Mouse (Mus musculus) ES-E14 (cell line): ENCODE measurements around the gene Scn8a. TPM values are rescaled to one million over a fixed set of nuclear protein-coding genes. Genes with fewer than 3 reads are reported as not detected.

Source experiments
- DNase-seq: peaks from one replicate; pipeline ENCODE4 v3.0.0-alpha.2; 2013; ENCODE audit warnings: low read depth, low spot score
- H3K27ac ChIP-seq: 2 replicates; pipeline ENCODE4 v1.5.1; 2012; ENCODE audit warnings: low read depth, mild to moderate bottlenecking, low read length, moderate library complexity, mixed read lengths; ENCODE audit not compliant: poor library complexity, insufficient read depth, severe bottlenecking
- H3K36me3 ChIP-seq: 2 replicates; pipeline ENCODE4 v1.6.1; 2012; ENCODE audit warnings: mild to moderate bottlenecking, low read length, moderate library complexity, mixed read lengths; ENCODE audit not compliant: control insufficient read depth, poor library complexity, insufficient read depth, severe bottlenecking
- H3K4me1 ChIP-seq, 2 experiments: fragments of 150-350 bp in 1 of 2; sonication (generic) in 1 of 2; 2 replicates each; pipeline ENCODE4 v1.6.1; 2012; ENCODE audit warnings: low read length in 2 of 2, mild to moderate bottlenecking in 1 of 2, mixed read lengths in 1 of 2; ENCODE audit not compliant: control insufficient read depth in 2 of 2, insufficient read depth in 2 of 2, poor library complexity in 1 of 2
- H3K4me3 ChIP-seq, 2 experiments: fragments of 150-350 bp in 1 of 2; sonication (generic) in 1 of 2; 2 replicates each; pipeline ENCODE4 v1.5.1; 2012; ENCODE audit warnings: low read length in 2 of 2, low read depth in 1 of 2, mild to moderate bottlenecking in 1 of 2, mixed read lengths in 1 of 2; ENCODE audit not compliant: insufficient read depth in 1 of 2, poor library complexity in 1 of 2, severe bottlenecking in 1 of 2
- H3K9ac ChIP-seq: 2 replicates; pipeline ENCODE4 v1.6.1; 2012; ENCODE audit warnings: low read depth, mild to moderate bottlenecking, low read length, mixed read lengths; ENCODE audit not compliant: poor library complexity, insufficient read depth, severe bottlenecking
- H3K9me3 ChIP-seq: fragments of 150-350 bp; sonication (generic); 2 replicates; pipeline ENCODE4 v1.6.1; 2012; ENCODE audit warnings: low read depth, mild to moderate bottlenecking, low read length; ENCODE audit not compliant: control insufficient read depth, insufficient read depth
- CHD2 ChIP-seq: IDR thresholded peaks from 2 replicates; pipeline ENCODE4 v1.6.1; 2014; ENCODE audit warnings: mild to moderate bottlenecking, low read depth, low read length, inconsistent platforms
- HCFC1 ChIP-seq: IDR thresholded peaks from 2 replicates; pipeline ENCODE4 v1.6.1; 2012; ENCODE audit warnings: low read length, inconsistent platforms, borderline replicate concordance; ENCODE audit not compliant: insufficient read depth
- MAFK ChIP-seq: IDR thresholded peaks from 2 replicates; pipeline ENCODE4 v1.6.1; 2014; ENCODE audit warnings: mild to moderate bottlenecking, low read depth, low read length, inconsistent platforms; ENCODE audit not compliant: insufficient read depth
- ZC3H11A ChIP-seq: IDR thresholded peaks from 2 replicates; pipeline ENCODE4 v1.6.1; 2012; ENCODE audit warnings: low read depth, mild to moderate bottlenecking, inconsistent platforms, low read length, borderline replicate concordance
- ZNF384 ChIP-seq: IDR thresholded peaks from 2 replicates; pipeline ENCODE4 v1.6.1; 2012; ENCODE audit warnings: low read depth, low read length, inconsistent platforms
- in situ Hi-C, 2 experiments: fragments of 600-800 bp; cut with MboI; formaldehyde crosslinking; loops; one replicate each; pipeline ENCODE4 v1.15.1; 2025; ENCODE audit warnings: low sequenced_read_pairs in 2 of 2, inconsistent platforms in 1 of 2; ENCODE audit not compliant: unreplicated experiment in 2 of 2
- total RNA-seq: library from RNA; depleted of rRNA; stranded (reverse); fragments of 300-350 nt; gene quantifications from 2 replicates; pipeline ENCODE4 v1.2.3, GENCODE M21; 2012

Gene Scn8a
- total RNA-seq, 1 experiment = 6.1 TPM

- Histone ChIP-seq H3K36me3 (peaks cover 3% of the 10 kb centered on the region; the same call in 1 of the 2 replicates), H3K9me3 (no peaks in the 10 kb centered on the region), H3K27ac (no peak overlapping the region), H3K4me1 (peaks cover 0 to 11% of the 10 kb centered on the region in 2 experiments; a peak in 2 of 4 replicates), H3K9ac (peak overlapping the region; percentile 60; the same call in 1 of the 2 replicates), H3K4me3 (peak overlapping the region; percentile 63)
- in situ Hi-C loops = no loop called here
- no peak for TF ChIP-seq HCFC1
- no peak for TF ChIP-seq MAFK
- TF ChIP-seq ZC3H11A = no peak
- TF ChIP-seq CHD2 = no peak
- TF ChIP-seq ZNF384 = no peak
- peak; percentile 59 for DNase-seq
Observed at GRCm38 (mm10) chr15:100914734-100915242, 45.1 kb downstream of the Scn8a start.

- no peaks in the 10 kb centered on the region for H3K9me3 ChIP-seq
- H3K4me3 ChIP-seq = no peak overlapping the region
- H3K36me3 ChIP-seq = no peaks in the 10 kb centered on the region
- no peak overlapping the region for H3K27ac ChIP-seq
- in situ Hi-C loops = no loop called here
- TF ChIP-seq HCFC1 = no peak
- no peak for TF ChIP-seq CHD2
- TF ChIP-seq ZNF384 = no peak
- TF ChIP-seq ZC3H11A = no peak
- no peak for TF ChIP-seq MAFK
- peaks cover 0 to 2% of the 10 kb centered on the region in 2 experiments; a peak in 1 of 4 replicates for H3K4me1 ChIP-seq
- DNase-seq = no peak
- no peak overlapping the region for H3K9ac ChIP-seq
Observed at GRCm38 (mm10) chr15:100918046-100918445, 48.4 kb downstream of the Scn8a start.

GRCm38 (mm10) chr15:100922210-100922609 is 52.6 kb downstream of the Scn8a start:
- in situ Hi-C loops = no loop called here
- Histone ChIP-seq H3K27ac (no peak overlapping the region), H3K4me3 (no peak overlapping the region), H3K9ac (no peak overlapping the region), H3K4me1 (peaks cover 0 to 6% of the 10 kb centered on the region in 2 experiments; a peak in 1 of 4 replicates), H3K9me3 (no peaks in the 10 kb centered on the region), H3K36me3 (no peaks in the 10 kb centered on the region; the same call in 1 of the 2 replicates)
- TF ChIP-seq ZC3H11A (no peak), ZNF384 (no peak), HCFC1 (no peak), CHD2 (no peak), MAFK (no peak)
- DNase-seq = no peak

- no peaks in the 10 kb centered on the region; the same call in 1 of the 2 replicates for H3K36me3 ChIP-seq
- H3K4me1 ChIP-seq = peaks cover 0 to 6% of the 10 kb centered on the region in 2 experiments; a peak in 1 of 4 replicates
- DNase-seq = no peak
- no peak overlapping the region for H3K9ac ChIP-seq
- TF ChIP-seq ZC3H11A = no peak
- TF ChIP-seq CHD2 = no peak
- no peak for TF ChIP-seq MAFK
- no peak for TF ChIP-seq HCFC1
- TF ChIP-seq ZNF384 = no peak
- no peak overlapping the region for H3K4me3 ChIP-seq
- no peaks in the 10 kb centered on the region for H3K9me3 ChIP-seq
- H3K27ac ChIP-seq = no peak overlapping the region; the same call in 1 of the 2 replicates
- in situ Hi-C loops = no loop called here
Observed at GRCm38 (mm10) chr15:100923476-100923875, 53.8 kb downstream of the Scn8a start.

GRCm38 (mm10) chr15:100924941-100925340 is 55.3 kb downstream of the Scn8a start:
- in situ Hi-C loops = no loop called here
- H3K9me3 ChIP-seq = no peaks in the 10 kb centered on the region
- H3K4me1 ChIP-seq = peaks cover 0 to 6% of the 10 kb centered on the region in 2 experiments; a peak in 1 of 4 replicates
- no peak overlapping the region for H3K9ac ChIP-seq
- TF ChIP-seq ZC3H11A (no peak), MAFK (no peak), CHD2 (no peak), ZNF384 (no peak), HCFC1 (no peak)
- no peak overlapping the region for H3K4me3 ChIP-seq
- no peaks in the 10 kb centered on the region; the same call in 1 of the 2 replicates for H3K36me3 ChIP-seq
- no peak for DNase-seq
- no peak overlapping the region for H3K27ac ChIP-seq
